Mouse (Mus musculus) regulatory T cell (primary cell): ENCODE measurements around the gene Grk3.

ENCODE experiments used
- in situ Hi-C: fragments of 300-600 bp; cut with MboI, MseI; formaldehyde crosslinking; loops from one replicate; pipeline ENCODE4 v1.15.1; 2025; ENCODE audit warnings: high pct_unique_total_duplicates

Grk3 gene

DNA sequence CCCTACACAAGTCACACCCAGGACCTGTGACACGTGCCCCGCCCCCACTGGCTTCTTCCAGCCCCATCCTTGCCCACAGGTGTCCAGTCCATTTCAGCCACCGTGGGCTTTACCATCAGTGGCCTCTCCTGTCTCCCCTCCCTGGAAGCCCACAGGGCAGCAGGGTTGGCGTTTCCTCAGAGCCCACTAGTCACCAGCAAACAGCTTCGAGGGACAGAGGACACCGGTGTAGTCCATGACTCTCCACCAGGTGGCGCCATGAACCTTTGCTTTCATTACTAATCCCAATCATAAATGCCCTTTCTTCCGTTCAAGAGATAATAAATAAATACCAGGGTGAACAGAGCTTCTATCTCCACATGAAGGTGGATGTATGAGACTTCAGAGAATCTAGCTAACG lies 144.9 kb downstream of the Grk3 start:
- in situ Hi-C loops, result loop anchor here (10.0 kb wide), 1 partner anchor 436 kb away; no protein-coding TSS in a partner anchor

DNA sequence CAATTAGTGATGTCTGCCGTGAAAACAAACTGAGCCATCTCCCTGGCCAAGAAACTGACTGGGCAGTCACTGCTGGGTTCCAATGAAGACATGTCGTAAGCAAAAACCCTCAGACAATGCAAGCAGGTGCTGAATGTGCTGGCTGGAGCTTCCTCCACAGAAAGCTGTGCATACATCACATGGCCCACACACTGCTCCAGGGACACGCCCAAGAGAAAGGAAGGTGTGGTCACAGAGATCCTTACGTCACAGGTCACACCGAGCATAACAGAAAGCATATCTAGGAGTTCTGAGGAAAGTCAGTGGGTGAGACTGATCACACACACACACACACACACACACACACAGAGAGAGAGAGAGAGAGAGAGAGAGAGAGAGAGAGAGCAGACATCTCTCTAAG lies 147.0 kb downstream of the Grk3 start:
- in situ Hi-C loops, result no loop called here

DNA sequence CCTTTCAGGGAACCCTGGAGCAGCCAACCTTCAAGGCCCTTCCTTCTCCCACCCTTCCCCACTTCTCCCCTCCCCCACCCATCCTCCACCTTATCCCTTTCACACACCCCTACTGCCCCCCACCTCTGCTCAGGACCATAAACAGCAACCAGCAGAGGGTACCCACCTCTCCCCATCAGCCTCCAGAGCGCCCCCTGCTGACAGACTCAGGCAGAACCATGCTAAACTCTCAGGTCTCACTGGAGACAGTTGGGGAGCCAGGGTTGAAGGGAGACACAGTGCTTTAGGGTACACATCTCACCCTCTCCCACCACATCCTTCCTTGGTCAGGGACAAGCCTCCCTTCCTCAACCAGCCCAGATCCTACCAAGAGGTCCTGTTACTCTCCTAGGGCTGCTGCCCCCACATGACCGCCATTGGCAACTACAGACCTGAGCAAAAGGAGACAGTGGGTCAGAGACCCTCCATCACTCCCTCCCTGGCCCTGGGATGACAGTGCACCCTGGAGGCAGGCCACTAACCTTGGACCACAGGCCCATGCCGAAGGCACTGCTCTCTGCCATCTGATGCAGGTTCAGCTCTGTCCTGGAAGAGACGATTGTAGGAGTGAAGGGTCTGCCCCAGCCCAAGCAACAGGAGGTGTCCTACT lies 150.7 kb downstream of the Grk3 start:
- in situ Hi-C loops, result no loop called here
